Mouse (Mus musculus): ENCODE data around the gene Galnt3. TPM values are rescaled to one million over a fixed set of nuclear protein-coding genes. Genes with fewer than 3 reads are reported as not detected.

Gene Galnt3
- polyA plus RNA-seq, 1 experiment from 2014 or later = 9.9 TPM

DNA sequence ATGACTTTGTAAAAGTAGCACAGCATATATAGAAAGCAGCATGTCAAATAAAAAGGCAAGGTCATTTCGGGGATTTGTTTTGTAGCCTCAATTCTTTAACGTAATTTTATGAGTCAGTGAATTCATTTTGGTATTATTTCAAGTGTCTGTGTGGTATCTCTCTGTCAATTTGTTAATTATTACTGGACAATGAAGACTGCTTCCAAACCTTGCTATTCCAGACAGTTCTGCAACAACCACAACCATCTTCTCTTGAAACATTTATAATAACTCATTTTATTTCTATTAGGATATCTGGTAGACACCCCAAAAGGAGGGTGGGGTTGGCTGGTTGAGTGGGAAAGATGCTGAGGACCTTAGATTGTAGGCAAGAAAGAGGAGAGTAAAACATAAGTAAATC is 4.1 kb upstream of the Galnt3 start:
- no peak overlapping the region for H3K4me3 ChIP-seq (ENCODE audit: low read depth, low read length)
- H3K4me1 ChIP-seq (ENCODE audit: control insufficient read depth, insufficient read depth, low read length) = no peaks in the 10 kb centered on the region
- ATAC-seq (ENCODE audit: insufficient number of reproducible peaks, insufficient read depth, low FRiP score, low read depth) = no peak
- no peak overlapping the region for H3K9ac ChIP-seq (replicated peaks; ENCODE audit: low read depth, low read length)
- no peak overlapping the region for H3K4me2 ChIP-seq (replicated peaks; ENCODE audit: low read depth, low read length)
- peaks cover 3% of the 10 kb centered on the region; the same call in 1 of the 2 replicates for H3K27me3 ChIP-seq (ENCODE audit: control insufficient read depth, insufficient read depth, low read length)
- H3K36me3 ChIP-seq (ENCODE audit: control insufficient read depth, insufficient read depth, low read length) = no peaks in the 10 kb centered on the region
- WGBS = 88% methylated on average over 2 of the region's 2 CpGs
- no peaks in the 10 kb centered on the region for H3K9me3 ChIP-seq (ENCODE audit: control insufficient read depth, low read depth, low read length)
- no peak overlapping the region for H3K27ac ChIP-seq (ENCODE audit: low read length)

DNA sequence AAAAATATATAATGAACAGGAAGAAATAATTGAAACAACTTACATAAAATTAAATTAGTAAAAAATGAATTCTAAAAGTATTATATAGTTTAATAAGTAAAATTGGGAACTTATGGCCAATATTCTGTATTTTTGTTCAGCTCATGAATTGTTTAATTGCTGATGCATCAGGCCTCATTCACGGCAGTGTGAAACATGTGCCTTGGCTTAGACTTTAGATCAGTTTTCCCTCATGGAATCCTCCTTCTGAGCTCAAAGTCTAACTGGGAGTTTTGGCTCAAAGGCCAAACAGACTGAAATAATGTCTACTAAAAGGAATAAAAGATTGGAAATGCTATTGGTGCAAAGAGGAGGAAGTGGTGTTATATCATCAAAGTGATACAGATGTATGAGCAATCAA is 2.7 kb upstream of the Galnt3 start:
- no peak for ATAC-seq (ENCODE audit: insufficient number of reproducible peaks, insufficient read depth, low FRiP score, low read depth)
- H3K27me3 ChIP-seq (ENCODE audit: control insufficient read depth, insufficient read depth, low read length) = peaks cover 3% of the 10 kb centered on the region; the same call in 1 of the 2 replicates
- no peak overlapping the region for H3K4me2 ChIP-seq (replicated peaks; ENCODE audit: low read depth, low read length)
- no peak overlapping the region for H3K27ac ChIP-seq (ENCODE audit: low read length)
- no peak overlapping the region for H3K4me3 ChIP-seq (ENCODE audit: low read depth, low read length)
- WGBS = 76% methylated on average over 1 of the region's 1 CpGs
- H3K9ac ChIP-seq (replicated peaks; ENCODE audit: low read depth, low read length) = no peak overlapping the region
- no peaks in the 10 kb centered on the region for H3K36me3 ChIP-seq (ENCODE audit: control insufficient read depth, insufficient read depth, low read length)
- no peaks in the 10 kb centered on the region for H3K9me3 ChIP-seq (ENCODE audit: control insufficient read depth, low read depth, low read length)
- H3K4me1 ChIP-seq (ENCODE audit: control insufficient read depth, insufficient read depth, low read length) = no peaks in the 10 kb centered on the region

DNA sequence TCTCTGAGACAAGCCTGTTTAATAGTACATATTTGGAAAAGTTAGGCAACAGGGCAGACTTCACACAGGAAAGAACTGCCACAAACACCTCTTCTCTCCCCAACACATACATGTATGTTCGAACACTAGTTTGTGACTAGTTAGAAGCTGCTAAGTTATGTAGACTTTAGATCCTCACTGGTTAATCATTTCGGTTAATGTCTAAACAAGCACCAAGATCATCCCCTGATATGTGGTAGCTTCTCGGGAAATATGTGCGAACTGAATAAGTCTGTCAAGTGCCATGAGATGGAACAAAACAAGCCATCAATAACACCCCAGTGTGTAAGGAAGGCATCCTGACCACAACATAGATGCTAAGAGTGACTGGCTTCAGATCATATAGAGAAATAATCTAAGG is 2.1 kb upstream of the Galnt3 start:
- Histone ChIP-seq H3K9ac (replicated peaks; ENCODE audit: low read depth, low read length) (no peak overlapping the region), H3K4me2 (replicated peaks; ENCODE audit: low read depth, low read length) (no peak overlapping the region), H3K27me3 (ENCODE audit: control insufficient read depth, insufficient read depth, low read length) (peaks cover 3% of the 10 kb centered on the region; the same call in 1 of the 2 replicates), H3K4me3 (ENCODE audit: low read depth, low read length) (no peak overlapping the region), H3K4me1 (ENCODE audit: control insufficient read depth, insufficient read depth, low read length) (no peaks in the 10 kb centered on the region), H3K36me3 (ENCODE audit: control insufficient read depth, insufficient read depth, low read length) (no peaks in the 10 kb centered on the region), H3K9me3 (ENCODE audit: control insufficient read depth, low read depth, low read length) (no peaks in the 10 kb centered on the region), H3K27ac (ENCODE audit: low read length) (no peak overlapping the region)
- ATAC-seq (ENCODE audit: insufficient number of reproducible peaks, insufficient read depth, low FRiP score, low read depth) = no peak
- WGBS = 86% methylated on average over 4 of the region's 4 CpGs

DNA sequence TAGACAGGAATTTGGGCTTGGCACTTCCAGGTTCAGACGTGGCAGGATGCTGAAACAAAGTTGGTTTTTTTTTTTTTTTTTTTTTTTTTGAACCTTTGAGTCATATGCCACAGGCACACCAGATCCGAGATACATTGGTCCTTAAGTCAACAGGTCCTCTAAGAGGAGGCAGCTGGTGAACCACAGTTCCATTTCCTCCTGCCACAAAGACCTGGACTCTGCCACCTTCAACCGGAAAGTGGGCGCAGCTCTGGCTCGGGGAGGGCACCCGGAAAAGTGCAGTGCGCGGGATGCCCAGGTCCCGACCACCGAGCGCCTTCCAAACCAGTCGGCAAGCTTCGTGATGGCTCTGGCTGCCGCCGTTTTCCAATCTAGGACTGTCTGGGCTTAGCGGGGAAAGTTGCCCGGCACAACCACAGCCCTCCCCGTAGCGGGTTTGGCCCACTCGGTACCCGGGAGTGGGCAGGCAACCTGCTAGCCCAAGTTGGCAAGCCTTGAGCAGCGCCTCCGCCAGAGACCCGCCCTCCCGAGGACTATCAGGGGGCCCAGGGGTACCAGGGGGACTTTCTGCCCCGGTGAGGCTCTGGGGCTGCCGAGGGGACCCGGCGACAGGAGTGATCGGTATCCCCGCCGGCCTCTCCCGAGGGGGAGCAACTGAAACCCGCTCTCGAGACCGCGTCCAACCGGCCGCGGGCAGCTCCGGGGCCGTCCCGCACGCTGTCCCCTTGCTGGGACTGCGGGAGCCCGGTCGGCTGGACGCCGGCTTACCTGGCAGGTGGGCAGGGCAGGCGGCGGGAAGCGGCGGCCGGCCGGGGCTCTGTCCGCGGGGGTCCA is 821 bp downstream of the Galnt3 start:
- Histone ChIP-seq H3K9ac (replicated peaks; ENCODE audit: low read depth, low read length) (peak overlapping the region; percentile 42), H3K4me2 (replicated peaks; ENCODE audit: low read depth, low read length) (peak overlapping the region; percentile 100), H3K9me3 (ENCODE audit: control insufficient read depth, low read depth, low read length) (no peaks in the 10 kb centered on the region), H3K4me3 (ENCODE audit: low read depth, low read length) (peak overlapping the region; percentile 67), H3K27ac (ENCODE audit: low read length) (no peak overlapping the region), H3K36me3 (ENCODE audit: control insufficient read depth, insufficient read depth, low read length) (no peaks in the 10 kb centered on the region), H3K4me1 (ENCODE audit: control insufficient read depth, insufficient read depth, low read length) (no peaks in the 10 kb centered on the region), H3K27me3 (ENCODE audit: control insufficient read depth, insufficient read depth, low read length) (peaks cover 3% of the 10 kb centered on the region; the same call in 1 of the 2 replicates)
- under 1% methylated on average over 54 of the region's 57 CpGs for WGBS
- peak; percentile 75 for ATAC-seq (ENCODE audit: insufficient number of reproducible peaks, insufficient read depth, low FRiP score, low read depth)

DNA sequence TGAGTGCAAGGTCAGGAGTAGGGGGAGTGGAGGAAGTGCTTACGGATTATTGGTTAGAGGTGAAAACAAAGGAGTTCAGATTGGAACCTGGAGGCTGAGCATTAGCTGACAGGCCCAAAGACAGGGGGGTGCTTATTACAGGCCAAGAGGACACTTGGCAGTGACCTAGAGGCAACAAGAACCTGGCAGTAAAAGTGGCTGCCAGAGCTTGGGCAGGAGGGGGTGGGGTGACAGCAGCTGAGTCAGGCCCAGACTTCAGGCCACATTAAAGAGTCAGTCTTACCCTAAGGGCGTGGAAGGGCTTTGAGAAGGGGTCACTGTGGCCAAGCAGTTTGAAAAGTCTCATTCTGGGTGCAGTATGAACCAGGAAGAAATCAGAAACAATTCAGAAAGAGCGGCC is 7.1 kb downstream of the Galnt3 start:
- H3K9me3 ChIP-seq (ENCODE audit: control insufficient read depth, low read depth, low read length) = no peaks in the 10 kb centered on the region
- no peak overlapping the region for H3K27ac ChIP-seq (ENCODE audit: low read length)
- WGBS = 67% methylated on average over 3 of the region's 3 CpGs
- H3K9ac ChIP-seq (replicated peaks; ENCODE audit: low read depth, low read length) = no peak overlapping the region
- H3K4me1 ChIP-seq (ENCODE audit: control insufficient read depth, insufficient read depth, low read length) = no peaks in the 10 kb centered on the region
- H3K36me3 ChIP-seq (ENCODE audit: control insufficient read depth, insufficient read depth, low read length) = no peaks in the 10 kb centered on the region
- H3K4me2 ChIP-seq (replicated peaks; ENCODE audit: low read depth, low read length) = no peak overlapping the region
- H3K4me3 ChIP-seq (ENCODE audit: low read depth, low read length) = no peak overlapping the region
- H3K27me3 ChIP-seq (ENCODE audit: control insufficient read depth, insufficient read depth, low read length) = no peaks in the 10 kb centered on the region
- no peak for ATAC-seq (ENCODE audit: insufficient number of reproducible peaks, insufficient read depth, low FRiP score, low read depth)

DNA sequence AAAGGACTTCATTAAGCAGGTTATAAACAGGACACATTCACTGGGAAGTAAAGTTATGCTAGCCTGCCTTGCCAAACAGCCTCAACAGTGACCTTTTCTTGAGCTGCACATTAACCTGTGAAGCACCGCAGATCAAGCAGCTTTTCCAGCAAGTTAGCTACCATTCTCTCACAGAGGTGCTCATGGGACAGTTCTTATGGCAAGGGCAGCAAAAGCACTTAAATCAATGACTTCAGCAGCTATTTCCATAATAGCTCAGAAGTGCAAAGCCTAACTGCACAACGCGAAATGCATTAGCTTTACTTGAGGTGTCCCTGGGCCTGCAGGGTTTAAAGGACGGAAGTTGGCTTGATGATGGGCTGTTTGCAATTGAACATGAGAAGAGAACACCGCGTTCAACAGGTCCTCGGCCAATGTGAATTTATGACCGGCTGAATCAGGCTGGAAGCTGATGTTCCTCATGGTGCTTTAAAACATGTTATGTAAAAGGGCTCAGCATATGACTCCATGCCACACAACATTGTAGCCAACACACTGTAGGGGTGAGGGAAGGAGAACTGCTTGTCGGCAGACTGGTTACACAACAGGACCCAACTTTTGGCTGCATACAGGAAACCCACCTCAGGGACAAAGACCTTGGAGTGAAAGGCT is 16.8 kb downstream of the Galnt3 start:
- no peak overlapping the region for H3K4me2 ChIP-seq (replicated peaks; ENCODE audit: low read depth, low read length)
- no peaks in the 10 kb centered on the region for H3K4me1 ChIP-seq (ENCODE audit: control insufficient read depth, insufficient read depth, low read length)
- no peak overlapping the region for H3K4me3 ChIP-seq (ENCODE audit: low read depth, low read length)
- H3K9ac ChIP-seq (replicated peaks; ENCODE audit: low read depth, low read length) = no peak overlapping the region
- H3K36me3 ChIP-seq (ENCODE audit: control insufficient read depth, insufficient read depth, low read length) = no peaks in the 10 kb centered on the region
- WGBS = 94% methylated on average over 9 of the region's 9 CpGs
- no peaks in the 10 kb centered on the region for H3K9me3 ChIP-seq (ENCODE audit: control insufficient read depth, low read depth, low read length)
- ATAC-seq (ENCODE audit: insufficient number of reproducible peaks, insufficient read depth, low FRiP score, low read depth) = no peak
- no peak overlapping the region for H3K27ac ChIP-seq (ENCODE audit: low read length)
- H3K27me3 ChIP-seq (ENCODE audit: control insufficient read depth, insufficient read depth, low read length) = no peaks in the 10 kb centered on the region

DNA sequence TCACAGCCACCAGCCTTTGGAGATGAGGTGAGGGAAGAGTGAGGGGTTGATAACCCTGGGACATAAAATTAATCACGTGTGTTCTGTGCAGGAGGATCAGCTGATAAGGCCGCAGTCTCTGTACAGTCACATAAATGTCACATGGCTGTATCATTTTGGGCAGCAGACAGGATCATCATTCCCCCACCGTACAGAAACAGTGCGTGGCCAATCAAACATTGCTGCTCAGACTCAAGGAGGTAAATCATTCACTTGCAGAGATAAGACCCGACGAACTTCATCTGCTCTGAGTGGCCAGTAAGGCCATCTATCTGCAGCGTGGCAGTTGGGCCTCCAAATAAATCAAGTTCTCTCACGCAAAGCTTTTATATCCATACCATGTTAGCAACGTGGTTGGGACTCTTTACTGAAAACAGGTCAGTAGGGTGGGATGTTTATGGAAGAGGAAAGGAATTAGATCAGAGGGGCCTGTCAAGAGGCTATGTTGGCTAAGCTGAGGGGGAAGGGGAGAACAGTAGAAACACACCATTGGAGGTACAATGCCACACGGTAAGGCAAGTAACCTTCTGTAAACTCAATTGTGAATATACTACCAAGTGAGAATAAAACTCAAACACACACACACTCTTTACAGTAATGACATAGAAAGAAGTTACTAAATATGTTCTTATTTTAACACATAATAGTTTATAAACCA is 20.9 kb downstream of the Galnt3 start:
- ATAC-seq (ENCODE audit: insufficient number of reproducible peaks, insufficient read depth, low FRiP score, low read depth) = no peak
- WGBS = 25% methylated on average over 10 of the region's 10 CpGs
- no peaks in the 10 kb centered on the region for H3K36me3 ChIP-seq (ENCODE audit: control insufficient read depth, insufficient read depth, low read length)

DNA sequence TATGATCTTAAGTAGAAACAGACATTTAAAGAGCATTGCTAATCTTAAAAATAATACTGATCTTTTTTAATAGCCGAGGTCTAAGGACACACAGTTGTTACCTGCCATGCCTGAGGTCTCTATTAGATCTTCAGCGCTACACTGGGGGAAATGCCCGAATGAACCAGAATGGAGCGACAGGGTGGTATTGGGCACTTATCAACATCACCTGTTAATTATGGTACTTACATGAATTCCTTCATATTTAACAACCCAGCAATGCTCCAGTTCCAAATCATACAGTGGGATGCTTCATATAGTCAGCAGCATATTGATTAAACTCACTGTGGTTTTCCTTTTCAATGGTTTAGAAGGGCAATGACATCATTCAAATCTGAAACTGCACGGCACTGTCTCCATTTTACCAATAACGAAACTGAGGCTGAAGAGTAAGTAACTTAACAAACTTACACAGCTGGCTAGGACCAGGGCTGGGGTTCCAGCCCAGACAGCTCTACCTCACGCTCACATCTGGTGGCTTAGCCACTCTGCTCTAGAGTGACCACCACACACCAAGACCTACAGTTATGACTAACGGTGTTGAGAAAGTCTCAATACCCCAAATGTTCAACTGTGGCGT is 23.0 kb downstream of the Galnt3 start:
- no peak for ATAC-seq (ENCODE audit: insufficient number of reproducible peaks, insufficient read depth, low FRiP score, low read depth)
- 91% methylated on average over 9 of the region's 9 CpGs for WGBS

More for the DNA sequence above, 20.9 kb downstream of the Galnt3 start:
- no peak overlapping the region for H3K4me3 ChIP-seq (ENCODE audit: low read depth, low read length)
- H3K9me3 ChIP-seq (ENCODE audit: control insufficient read depth, low read depth, low read length) = no peaks in the 10 kb centered on the region
- no peak overlapping the region for H3K9ac ChIP-seq (replicated peaks; ENCODE audit: low read depth, low read length)
- no peaks in the 10 kb centered on the region for H3K4me1 ChIP-seq (ENCODE audit: control insufficient read depth, insufficient read depth, low read length)
- no peak overlapping the region for H3K4me2 ChIP-seq (replicated peaks; ENCODE audit: low read depth, low read length)
- no peaks in the 10 kb centered on the region for H3K27me3 ChIP-seq (ENCODE audit: control insufficient read depth, insufficient read depth, low read length)
- no peak overlapping the region for H3K27ac ChIP-seq (ENCODE audit: low read length)

More for the DNA sequence above, 23.0 kb downstream of the Galnt3 start:
- Histone ChIP-seq H3K4me2 (replicated peaks; ENCODE audit: low read depth, low read length) (no peak overlapping the region), H3K9ac (replicated peaks; ENCODE audit: low read depth, low read length) (no peak overlapping the region), H3K9me3 (ENCODE audit: control insufficient read depth, low read depth, low read length) (no peaks in the 10 kb centered on the region), H3K27ac (ENCODE audit: low read length) (no peak overlapping the region), H3K27me3 (ENCODE audit: control insufficient read depth, insufficient read depth, low read length) (no peaks in the 10 kb centered on the region), H3K4me3 (ENCODE audit: low read depth, low read length) (no peak overlapping the region), H3K36me3 (ENCODE audit: control insufficient read depth, insufficient read depth, low read length) (no peaks in the 10 kb centered on the region), H3K4me1 (ENCODE audit: control insufficient read depth, insufficient read depth, low read length) (no peaks in the 10 kb centered on the region)

Measured in stomach, embryonic 14.5 days (tissue).